Mouse (Mus musculus) small intestine, adult 2 months (tissue): ENCODE results near the gene Sit1. TPM values are rescaled to one million over a fixed set of nuclear protein-coding genes. Genes with fewer than 3 reads are reported as not detected.

Source experiments
- H3K27ac ChIP-seq: fragments of 200-500 bp; 2 replicates; pipeline ENCODE4 v1.5.1; 2012; ENCODE audit warnings: low read depth, low read length, control low read depth, inconsistent platforms; ENCODE audit not compliant: insufficient read depth
- H3K27me3 ChIP-seq: fragments of 200-500 bp; 2 replicates; pipeline ENCODE4 v1.6.1; 2012; ENCODE audit warnings: mild to moderate bottlenecking, moderate library complexity, low read length, inconsistent platforms; ENCODE audit not compliant: control insufficient read depth, insufficient read depth
- H3K36me3 ChIP-seq: fragments of 200-500 bp; 2 replicates; pipeline ENCODE4 v1.6.1; 2012; ENCODE audit warnings: mild to moderate bottlenecking, low read length, control low read depth, inconsistent platforms; ENCODE audit not compliant: control insufficient read depth, insufficient read depth
- H3K4me1 ChIP-seq: fragments of 200-500 bp; 2 replicates; pipeline ENCODE4 v1.6.1; 2012; ENCODE audit warnings: low read length, inconsistent platforms, mixed read lengths; ENCODE audit not compliant: control insufficient read depth, insufficient read depth, insufficient read length
- H3K4me3 ChIP-seq: fragments of 200-500 bp; 2 replicates; pipeline ENCODE4 v1.5.1; 2012; ENCODE audit warnings: low read depth, mild to moderate bottlenecking, control low read depth, inconsistent platforms, low read length, moderate library complexity
- CTCF ChIP-seq: fragments of 200-500 bp; IDR thresholded peaks from 2 replicates; pipeline ENCODE4 v1.5.1; 2012; ENCODE audit warnings: low read depth, mild to moderate bottlenecking, control low read depth, inconsistent platforms, low read length, moderate library complexity, mixed read lengths; ENCODE audit not compliant: insufficient replicate concordance, insufficient read length; ENCODE audit errors: extremely low read depth
- POLR2A ChIP-seq: fragments of 200-500 bp; IDR thresholded peaks from 2 replicates; pipeline ENCODE4 v1.6.1; 2012; ENCODE audit warnings: low read depth, mild to moderate bottlenecking, control low read depth, inconsistent platforms, low read length, moderate library complexity
- whole genome bisulfite sequencing: fragments of 180-500 bp; shearing (Covaris S2); methylation state at CpG from one replicate; pipeline ENCODE4 v1.1.7; 2018; 5-methylcytosine and 5-hydroxymethylcytosine counted together
- polyA plus RNA-seq: library from polyadenylated mRNA; depleted of rRNA; stranded (reverse); fragments of >200 nt; gene quantifications from 2 replicates; pipeline ENCODE4 v1.2.3, GENCODE M21; 2012

The Sit1 gene
- polyA plus RNA-seq, 1 experiment: 1.9 TPM

GRCm38 (mm10) chr4:43452315-43452714, 31.2 kb downstream of the Sit1 start:
- Histone ChIP-seq H3K4me1 (peaks cover 3% of the 10 kb centered on the region), H3K27me3 (peaks cover 9% of the 10 kb centered on the region; the same call in 1 of the 2 replicates), H3K4me3 (no peak overlapping the region; the same call in 1 of the 2 replicates), H3K27ac (no peak overlapping the region), H3K36me3 (peaks cover 8% of the 10 kb centered on the region)
- TF ChIP-seq POLR2A (no peak), CTCF (no peak)
- WGBS: 49% methylated on average over 11 of the region's 11 CpGs

- Histone ChIP-seq H3K4me3 (no peak overlapping the region), H3K4me1 (peaks cover 7% of the 10 kb centered on the region), H3K27ac (no peak overlapping the region), H3K36me3 (peaks cover 28% of the 10 kb centered on the region), H3K27me3 (peaks cover 3% of the 10 kb centered on the region; the same call in 1 of the 2 replicates)
- WGBS: 85% methylated on average over 3 of the region's 3 CpGs
- TF ChIP-seq POLR2A (no peak), CTCF (no peak)
Measured at GRCm38 (mm10) chr4:43448554-43448953, 35.0 kb downstream of the Sit1 start.

GRCm38 (mm10) chr4:43447251-43447650, 36.3 kb downstream of the Sit1 start:
- H3K4me3 ChIP-seq: no peak overlapping the region
- 61% methylated on average over 13 of the region's 13 CpGs for WGBS

GRCm38 (mm10) chr4:43443511-43443910, 40.0 kb downstream of the Sit1 start:
- H3K4me1 ChIP-seq: peaks cover 3% of the 10 kb centered on the region; the same call in 1 of the 2 replicates
- under 1% methylated on average over 28 of the region's 28 CpGs for WGBS
- TF ChIP-seq CTCF (no peak), POLR2A (no peak)

More at GRCm38 (mm10) chr4:43447251-43447650, 36.3 kb downstream of the Sit1 start:
- Histone ChIP-seq H3K27ac (no peak overlapping the region), H3K27me3 (no peaks in the 10 kb centered on the region), H3K36me3 (peaks cover 28% of the 10 kb centered on the region), H3K4me1 (peaks cover 3% of the 10 kb centered on the region; the same call in 1 of the 2 replicates)
- TF ChIP-seq POLR2A (no peak), CTCF (no peak)

GRCm38 (mm10) chr4:43442456-43443361, 40.8 kb downstream of the Sit1 start:
- TF ChIP-seq POLR2A: peak; percentile 49; the same call in 1 of the 2 replicates
- TF ChIP-seq CTCF: no peak
- peaks cover 3% of the 10 kb centered on the region; the same call in 1 of the 2 replicates for H3K4me1 ChIP-seq
- H3K27me3 ChIP-seq: no peaks in the 10 kb centered on the region
- peak overlapping the region; percentile 74 for H3K4me3 ChIP-seq
- peak overlapping the region; percentile 96 for H3K27ac ChIP-seq
- peaks cover 24% of the 10 kb centered on the region for H3K36me3 ChIP-seq
- WGBS: under 1% methylated on average over 88 of the region's 88 CpGs

More at GRCm38 (mm10) chr4:43443511-43443910, 40.0 kb downstream of the Sit1 start:
- Histone ChIP-seq H3K27me3 (no peaks in the 10 kb centered on the region), H3K27ac (no peak overlapping the region), H3K4me3 (peak overlapping the region; percentile 74), H3K36me3 (peaks cover 28% of the 10 kb centered on the region)

- Histone ChIP-seq H3K36me3 (peaks cover 18% of the 10 kb centered on the region), H3K27me3 (no peaks in the 10 kb centered on the region), H3K27ac (peak overlapping the region; percentile 96), H3K4me1 (peaks cover 3% of the 10 kb centered on the region; the same call in 1 of the 2 replicates), H3K4me3 (peak overlapping the region; percentile 74)
- under 1% methylated on average over 33 of the region's 33 CpGs for WGBS
- TF ChIP-seq POLR2A (peak; percentile 98), CTCF (peak; percentile 91)
Measured at GRCm38 (mm10) chr4:43442044-43442443, 41.5 kb downstream of the Sit1 start.

- WGBS: 25% methylated on average over 4 of the region's 4 CpGs
- H3K27me3 ChIP-seq: no peaks in the 10 kb centered on the region
- peaks cover 3% of the 10 kb centered on the region; the same call in 1 of the 2 replicates for H3K4me1 ChIP-seq
- H3K4me3 ChIP-seq: peak within 1 kb of the TSS; percentile 74
- H3K27ac ChIP-seq: peak within 1 kb of the TSS; percentile 96
- TF ChIP-seq CTCF: no peak
- no peak for TF ChIP-seq POLR2A
- peaks cover 14% of the 10 kb centered on the region for H3K36me3 ChIP-seq
Measured at GRCm38 (mm10) chr4:43441639-43442038, 41.9 kb downstream of the Sit1 start, which contains the start of gene Tesk1. Gene Tesk1 (plus strand): TSS chr4:43441939.
